Comparison of ENCODE assay signal across 13 mouse cellular contexts in the genomic region with DNA sequence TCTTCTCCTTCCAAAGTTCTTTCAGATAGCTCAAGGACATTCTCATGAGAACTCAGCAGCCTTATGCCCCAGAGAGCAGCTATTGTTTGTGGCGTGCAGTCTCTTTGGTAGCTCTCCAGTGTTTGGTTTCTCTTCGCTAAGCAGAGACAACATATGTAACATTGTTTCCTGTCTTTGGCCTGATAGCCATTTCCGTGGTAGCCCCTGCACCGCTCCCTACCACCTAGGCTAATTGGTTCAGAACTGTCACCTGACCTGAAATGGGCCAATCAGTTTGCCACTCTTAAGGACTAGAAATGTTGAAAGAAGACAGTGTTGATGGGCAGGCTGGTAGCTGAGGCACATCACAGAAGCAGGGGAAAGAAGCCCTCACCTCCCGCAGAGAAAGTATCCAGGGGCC. TPM values are rescaled to one million over a fixed set of nuclear protein-coding genes. Genes with fewer than 3 reads are reported as not detected.
DNase-seq lines count a peak whose midpoint lies in the region; ATAC-seq lines count a peak whose summit lies in the region.
"Had no signal": no experiment of that assay in that cellular context is flagged by ENCODE, and none has a peak within 500 bp of the region (broad histone marks: within the 10 kb centered on the region; RNA-seq: fewer than 3 reads in every experiment).

No protein-coding gene starts in this region.

- no peaks in the 10 kb centered on the region for H3K9me3 ChIP-seq in liver, embryonic 12.5 days (replicated peaks)
- H3K9me3 ChIP-seq: embryonic facial prominence, embryonic 15.5 days; G1E; neural tube, embryonic 12.5 days had no signal

- 30% methylated on average over 5 of the region's 5 CpGs for WGBS in liver, embryonic 12.5 days (ENCODE audit: insufficient replicate concordance)

- no peaks in the 10 kb centered on the region for H3K27me3 ChIP-seq in liver, embryonic 12.5 days (replicated peaks)
- H3K27me3 ChIP-seq: embryonic facial prominence, embryonic 15.5 days; neural tube, embryonic 12.5 days had no signal

- no peak overlapping the region for H3K4me2 ChIP-seq in liver, embryonic 12.5 days
- H3K4me2 ChIP-seq: embryonic facial prominence, embryonic 15.5 days; neural tube, embryonic 12.5 days had no signal

- H3K9ac ChIP-seq in liver, embryonic 12.5 days, result no peak overlapping the region
- H3K9ac ChIP-seq: embryonic facial prominence, embryonic 15.5 days; neural tube, embryonic 12.5 days had no signal

- no peak overlapping the region for H3K27ac ChIP-seq in liver, embryonic 12.5 days
- H3K27ac ChIP-seq: embryonic facial prominence, embryonic 15.5 days; neural tube, embryonic 12.5 days had no signal

- H3K4me3 ChIP-seq in liver, embryonic 12.5 days, result no peak overlapping the region
- H3K4me3 ChIP-seq: embryonic facial prominence, embryonic 15.5 days; neural tube, embryonic 12.5 days had no signal

- ATAC-seq in liver, embryonic 12.5 days, result peak; percentile 68; the same call in 1 of the 2 replicates

- H3K36me3 ChIP-seq in liver, embryonic 12.5 days, result no peaks in the 10 kb centered on the region
- H3K36me3 ChIP-seq: embryonic facial prominence, embryonic 15.5 days; G1E; neural tube, embryonic 12.5 days had no signal

- intact Hi-C loops in gastrocnemius, postnatal 36 days (cut with DNase I), result no loop called here

- peak; percentile 90 for DNase-seq in 416B (ENCODE audit: low read depth)
- peak; percentile 21 for DNase-seq in ES-CJ7 (ENCODE audit: low read depth, low spot score)
- peak; percentile 24 to 35 for DNase-seq in lung, postnatal 4 days
- no peak for DNase-seq in layer of hippocampus, adult 9-10 months (ENCODE audit: low spot score)
- no peak for DNase-seq in ovary, postnatal 14 days (ENCODE audit: low spot score)
- DNase-seq in gastrocnemius, postnatal 36 days, result no peak
- DNase-seq: adrenal gland, adult 2 months; cerebellum, adult 18-20 months; thymus, postnatal 36 days had no signal

- H3K4me1 ChIP-seq in liver, embryonic 12.5 days, result no peaks in the 10 kb centered on the region
- H3K4me1 ChIP-seq: embryonic facial prominence, embryonic 15.5 days; neural tube, embryonic 12.5 days had no signal

RNA-seq across cellular contexts. Expression of a gene that starts 54.1 kb away (rescaled TPM):
- 50.5 and 51.0 TPM in 2 replicates for polyA plus RNA-seq in liver, embryonic 12.5 days (2016; fragmentation: Nextera tagmentation; extraction: Ambion mirVana)
- total RNA-seq in gastrocnemius, postnatal 36 days (2021), result 10 to 100 TPM; 42.7 to 44.5 TPM

Comparison
In these comparisons a context has a peak if more than half of its experiments do, and no peak if none do; other contexts are left out.
1. DNase-seq: peak in 416B (single experiment), ES-CJ7 (single experiment) and lung, postnatal 4 days (2 of 2); none in layer of hippocampus, adult 9-10 months (single experiment), ovary, postnatal 14 days (single experiment) and gastrocnemius, postnatal 36 days (0 of 2).